Mouse (Mus musculus) heart, postnatal 0 days (tissue): Measurements from ENCODE around the gene Fmnl2. TPM values are rescaled to one million over a fixed set of nuclear protein-coding genes. Genes with fewer than 3 reads are reported as not detected.

Experiments used
- ATAC-seq: fragments of 200-750 bp; cut with Nextera tagmentation; 2 replicates; pipeline ENCODE4 v1.8.0; 2017; ENCODE audit warnings: low read depth, moderate number of reproducible peaks, moderate library complexity; ENCODE audit not compliant: insufficient read depth
- DNase-seq: peaks from one replicate; pipeline ENCODE4 v3.0.0-alpha.2; 2016; ENCODE audit warnings: low spot score
- H3K27ac ChIP-seq: fragments of 300-500 bp; sonication (generic); 2 replicates; pipeline ENCODE4 v1.5.1; 2014; ENCODE audit warnings: low read depth, mild to moderate bottlenecking
- H3K27me3 ChIP-seq: fragments of 300-500 bp; sonication (generic); 2 replicates; pipeline ENCODE4 v1.6.1; 2014; ENCODE audit warnings: low read length, mixed read lengths; ENCODE audit not compliant: control insufficient read depth, insufficient read depth
- H3K36me3 ChIP-seq: fragments of 300-500 bp; sonication (generic); replicated peaks from 2 replicates; pipeline ENCODE4 v1.6.1; 2014; ENCODE audit warnings: low read length, mixed read lengths; ENCODE audit not compliant: control insufficient read depth, insufficient read depth
- H3K4me1 ChIP-seq: fragments of 300-500 bp; sonication (generic); 2 replicates; pipeline ENCODE4 v1.6.1; 2014; ENCODE audit warnings: antibody characterized with exemption; ENCODE audit not compliant: control insufficient read depth, insufficient read depth
- H3K4me2 ChIP-seq: fragments of 300-500 bp; sonication (generic); 2 replicates; pipeline ENCODE4 v1.6.1; 2014; ENCODE audit warnings: low read depth, mild to moderate bottlenecking, low read length, moderate library complexity
- H3K4me3 ChIP-seq: fragments of 300-500 bp; sonication (generic); 2 replicates; pipeline ENCODE4 v1.5.1; 2014; ENCODE audit warnings: low read depth, low read length
- H3K9ac ChIP-seq: fragments of 300-500 bp; sonication (generic); replicated peaks from 2 replicates; pipeline ENCODE4 v1.6.1; 2014; ENCODE audit warnings: low read depth, low read length, mixed read lengths
- H3K9me3 ChIP-seq: fragments of 300-500 bp; sonication (generic); replicated peaks from 2 replicates; pipeline ENCODE4 v1.6.1; 2016; ENCODE audit warnings: low read length; ENCODE audit not compliant: control insufficient read depth
- CTCF ChIP-seq: IDR thresholded peaks from 2 replicates; pipeline ENCODE4 v1.5.1; 2016; ENCODE audit warnings: antibody characterized with exemption, control low read depth, low read depth
- EP300 ChIP-seq: IDR thresholded peaks from 2 replicates; pipeline ENCODE4 v1.6.1; 2016; ENCODE audit warnings: antibody characterized with exemption, low read depth
- WGBS: fragments of 180-500 bp; shearing (Covaris S2); extraction: QIAGEN DNeasy Blood & Tissue Kit; methylation state at CpG from one replicate; pipeline ENCODE4 v1.1.7; 2014; 5-methylcytosine and 5-hydroxymethylcytosine counted together
- polyA plus RNA-seq: library from polyadenylated mRNA; unstranded; fragments of >200 nt; fragmentation: Nextera tagmentation; extraction: Ambion mirVana; gene quantifications from 2 replicates; pipeline ENCODE4 v1.2.1, GENCODE M21; 2015
- total RNA-seq: library from RNA; depleted of rRNA; stranded (reverse); fragments of >200 nt; gene quantifications from 2 replicates; pipeline ENCODE4 v1.2.3, GENCODE M21; 2014; ENCODE audit warnings: low replicate concordance

Fmnl2 gene
- total and polyA plus RNA-seq, 2 experiments from 2014 or later = 0.77 to 1.6 TPM

DNA sequence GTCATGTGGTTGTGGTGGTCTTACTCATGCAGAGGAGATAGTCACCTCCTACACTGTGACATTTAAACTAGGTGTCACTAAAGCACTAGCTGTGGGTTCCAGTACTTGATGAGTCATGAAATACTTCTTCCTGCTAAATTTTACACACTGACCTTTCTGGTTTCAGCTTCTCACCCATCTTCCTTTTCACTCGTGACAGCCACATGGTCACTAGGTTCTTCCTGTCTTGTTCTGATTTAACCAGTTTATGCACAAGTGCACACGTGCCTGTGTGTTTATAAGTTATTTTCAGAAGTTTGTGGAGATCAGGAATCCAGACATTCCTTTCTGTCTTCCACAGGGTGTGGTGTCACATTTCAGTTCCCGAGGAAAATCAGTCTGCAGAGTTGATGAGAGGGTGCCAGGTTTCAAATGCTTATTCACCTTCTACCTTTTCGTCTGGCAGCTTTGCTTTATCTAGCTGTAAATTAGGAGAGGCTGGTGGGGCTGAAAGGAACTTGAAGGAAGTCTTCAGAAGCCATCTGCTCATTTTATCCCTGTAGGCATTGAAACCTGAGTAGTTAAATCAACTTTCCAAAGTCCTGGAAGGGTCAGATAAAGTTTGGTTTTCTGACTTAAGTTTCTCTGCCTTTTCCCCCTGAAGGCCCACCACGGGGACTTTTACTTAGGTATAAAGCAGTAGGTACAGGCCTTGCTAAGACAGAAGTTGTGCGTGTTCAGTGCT, 80.9 kb downstream of the Fmnl2 start:
- Histone ChIP-seq H3K27me3 (no peaks in the 10 kb centered on the region), H3K9me3 (no peaks in the 10 kb centered on the region), H3K4me2 (no peak overlapping the region), H3K27ac (no peak overlapping the region), H3K36me3 (no peaks in the 10 kb centered on the region), H3K9ac (no peak overlapping the region), H3K4me3 (no peak overlapping the region), H3K4me1 (peaks cover 16% of the 10 kb centered on the region)
- peak; percentile 31 for DNase-seq
- TF ChIP-seq CTCF = no peak
- TF ChIP-seq EP300 = no peak
- 15% methylated on average over 6 of the region's 6 CpGs for WGBS
- peak; percentile 33; the same call in 1 of the 2 replicates for ATAC-seq

DNA sequence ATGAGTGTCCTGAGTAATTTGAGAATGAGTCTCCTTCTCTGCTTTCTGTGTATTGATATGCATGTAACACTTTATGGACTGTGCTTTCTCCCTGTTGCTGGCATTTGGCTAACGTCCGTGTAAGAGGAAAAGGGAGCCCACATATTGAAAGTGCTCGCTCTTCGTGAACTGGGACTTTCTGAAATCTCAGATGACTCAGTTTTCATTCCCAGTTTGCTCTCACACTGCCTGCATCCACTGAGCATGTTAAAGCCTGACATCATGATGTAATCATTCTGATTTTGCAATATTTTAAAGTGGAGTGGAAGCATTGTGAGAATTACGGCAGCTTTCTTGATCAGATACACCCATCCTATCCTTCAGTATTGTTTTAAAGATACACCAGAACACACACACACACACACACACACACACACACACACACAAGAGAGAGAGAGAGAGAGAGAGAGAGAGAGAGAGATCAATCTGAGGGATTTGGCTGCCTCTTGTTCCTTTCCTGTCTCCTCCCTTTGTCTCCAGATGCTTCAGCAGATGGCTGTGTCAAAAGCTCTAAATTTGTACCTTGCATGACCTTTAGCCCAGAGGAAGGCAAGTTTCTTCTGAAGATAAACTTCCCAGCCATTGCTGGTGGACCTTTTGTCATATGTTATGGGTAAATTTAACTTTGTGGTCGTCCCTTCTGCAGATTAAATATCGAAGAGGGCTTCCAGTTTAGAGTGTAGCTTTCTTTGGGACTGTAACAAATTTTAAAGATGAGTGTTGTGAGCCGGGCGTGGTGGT, 86.2 kb downstream of the Fmnl2 start:
- peaks cover 4% of the 10 kb centered on the region for H3K4me1 ChIP-seq
- 53% methylated on average over 9 of the region's 9 CpGs for WGBS
- DNase-seq (no peak), ATAC-seq (no peak)
- H3K27ac ChIP-seq = no peak overlapping the region
- TF ChIP-seq EP300 (no peak), CTCF (no peak)
- no peak overlapping the region for H3K4me2 ChIP-seq
- H3K9ac ChIP-seq = no peak overlapping the region
- no peak overlapping the region for H3K4me3 ChIP-seq
- no peaks in the 10 kb centered on the region for H3K9me3 ChIP-seq
- no peaks in the 10 kb centered on the region for H3K27me3 ChIP-seq
- no peaks in the 10 kb centered on the region for H3K36me3 ChIP-seq

DNA sequence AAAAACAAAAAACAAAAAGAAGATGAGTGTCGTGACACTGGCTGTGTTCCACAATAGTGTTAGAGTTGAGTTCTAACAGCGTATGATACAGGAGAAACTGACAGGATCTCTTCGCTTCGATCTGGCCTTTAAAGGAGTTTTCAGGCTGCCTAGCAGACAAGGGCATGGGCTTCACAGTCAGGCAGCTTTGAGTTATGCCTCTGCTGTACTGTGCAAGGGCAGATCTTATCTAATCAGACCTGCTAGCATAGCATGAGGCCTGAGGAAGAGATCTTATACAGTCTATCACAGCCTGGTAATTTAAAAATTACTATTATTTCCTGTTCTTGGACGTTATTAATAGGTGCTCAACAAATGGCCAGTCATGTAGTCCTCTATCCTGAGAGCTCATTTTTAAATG, 86.9 kb downstream of the Fmnl2 start:
- ATAC-seq = no peak
- no peak overlapping the region for H3K4me3 ChIP-seq
- H3K9me3 ChIP-seq = no peaks in the 10 kb centered on the region
- no peak overlapping the region for H3K4me2 ChIP-seq
- no peak overlapping the region for H3K27ac ChIP-seq
- TF ChIP-seq EP300 = no peak
- TF ChIP-seq CTCF = no peak
- H3K36me3 ChIP-seq = no peaks in the 10 kb centered on the region
- whole genome bisulfite sequencing = 80% methylated on average over 5 of the region's 5 CpGs
- no peaks in the 10 kb centered on the region for H3K4me1 ChIP-seq
- H3K27me3 ChIP-seq = no peaks in the 10 kb centered on the region
- DNase-seq = no peak
- no peak overlapping the region for H3K9ac ChIP-seq

DNA sequence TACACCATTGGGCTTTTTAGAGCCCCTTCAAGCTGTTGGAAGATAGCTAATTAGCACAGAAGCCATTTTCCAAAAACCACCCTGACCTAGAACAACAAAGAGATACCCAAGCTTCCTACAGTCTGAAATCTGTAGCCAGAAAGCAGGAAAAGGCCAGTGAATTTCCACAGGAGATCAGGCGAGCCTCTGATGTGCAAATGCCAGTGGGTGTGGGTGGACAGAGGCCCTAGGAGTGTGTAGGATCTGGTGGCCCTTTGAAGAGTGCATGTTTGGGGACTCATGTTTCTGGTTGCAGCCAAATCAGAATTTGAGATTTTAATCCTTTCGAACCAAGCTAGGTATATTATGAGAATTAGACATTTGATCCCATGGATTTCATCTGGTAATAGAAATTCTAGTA, 88.4 kb downstream of the Fmnl2 start:
- Histone ChIP-seq H3K4me3 (no peak overlapping the region), H3K27ac (no peak overlapping the region), H3K36me3 (no peaks in the 10 kb centered on the region), H3K27me3 (no peaks in the 10 kb centered on the region), H3K9ac (no peak overlapping the region), H3K9me3 (no peaks in the 10 kb centered on the region), H3K4me1 (no peaks in the 10 kb centered on the region), H3K4me2 (no peak overlapping the region)
- no peak for ATAC-seq
- DNase-seq = no peak
- no peak for TF ChIP-seq EP300
- no peak for TF ChIP-seq CTCF
- 82% methylated on average over 2 of the region's 2 CpGs for WGBS

DNA sequence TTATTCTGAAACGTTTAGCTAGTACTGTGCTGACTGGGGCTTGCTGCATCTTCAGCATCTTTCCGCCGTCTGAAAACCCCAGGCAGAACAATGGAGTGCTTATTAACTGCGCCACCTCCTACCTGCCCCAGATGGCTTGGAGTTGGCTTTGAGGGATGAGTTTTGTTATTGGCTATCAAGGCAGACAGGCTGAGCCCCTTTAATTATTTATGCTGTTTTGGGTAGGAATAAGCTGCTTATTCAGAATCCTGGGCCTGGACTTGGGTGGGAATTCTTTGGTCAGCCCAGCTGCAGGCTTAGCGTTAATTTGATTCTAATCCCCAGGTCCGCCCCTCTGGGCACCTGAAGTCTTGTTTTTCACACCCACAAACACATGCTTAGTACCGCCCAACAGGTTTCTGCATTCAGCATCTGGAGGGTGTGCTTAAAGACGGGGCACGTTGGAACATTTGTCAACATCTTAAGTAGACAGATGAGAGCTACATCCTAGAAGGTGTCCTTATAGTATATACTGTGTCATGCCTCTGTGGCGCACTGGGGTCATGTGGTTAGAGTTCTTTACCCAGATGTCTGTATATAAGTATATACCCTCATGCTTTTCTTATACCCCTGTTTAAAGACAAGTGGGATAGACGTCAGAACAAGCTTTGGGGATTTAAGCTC, 89.0 kb downstream of the Fmnl2 start:
- WGBS = 77% methylated on average over 11 of the region's 11 CpGs
- H3K9ac ChIP-seq = no peak overlapping the region
- H3K36me3 ChIP-seq = no peaks in the 10 kb centered on the region
- no peaks in the 10 kb centered on the region for H3K4me1 ChIP-seq
- TF ChIP-seq CTCF (no peak), EP300 (no peak)
- no peak overlapping the region for H3K4me2 ChIP-seq
- H3K27ac ChIP-seq = no peak overlapping the region
- no peak overlapping the region for H3K4me3 ChIP-seq
- H3K9me3 ChIP-seq = no peaks in the 10 kb centered on the region
- DNase-seq (no peak), ATAC-seq (no peak)
- no peaks in the 10 kb centered on the region for H3K27me3 ChIP-seq
